Mouse (Mus musculus): ENCODE measurements at regions not wholly inside any gene's neighbourhood (a gene's known extent, or its start where the extent isn't known, plus 50 kb on each side); places are given as distances from the start of the nearest gene placed in this dataset.

GRCm38 (mm10) chr2:145003509-145003908 is 164.0 kb upstream of the Slc24a3 start:
- DNase-seq: no peak

- DNase-seq: no peak
Measured at GRCm38 (mm10) chr2:145010674-145011073, 156.9 kb upstream of the Slc24a3 start.

GRCm38 (mm10) chr2:145011221-145011620 is 156.3 kb upstream of the Slc24a3 start:
- peak; percentile 7 for DNase-seq

GRCm38 (mm10) chr2:145015951-145016350 is 151.6 kb upstream of the Slc24a3 start:
- no peak for DNase-seq

- no peak for DNase-seq
Measured at GRCm38 (mm10) chr2:145016939-145017338, 150.6 kb upstream of the Slc24a3 start.

- DNase-seq: no peak
Measured at GRCm38 (mm10) chr2:145017625-145018167, 149.9 kb upstream of the Slc24a3 start.

- no peak for DNase-seq
Measured at GRCm38 (mm10) chr2:145047743-145048142, 119.8 kb upstream of the Slc24a3 start.

- no peak for DNase-seq
Measured at GRCm38 (mm10) chr2:145049655-145050376, 117.7 kb upstream of the Slc24a3 start.

GRCm38 (mm10) chr2:145052405-145052804 is 115.1 kb upstream of the Slc24a3 start:
- DNase-seq: no peak

- DNase-seq: no peak
Measured at GRCm38 (mm10) chr2:145056219-145056618, 111.3 kb upstream of the Slc24a3 start.

GRCm38 (mm10) chr2:145056762-145057161 is 110.8 kb upstream of the Slc24a3 start:
- no peak for DNase-seq

- DNase-seq: no peak
Measured at GRCm38 (mm10) chr2:145069931-145070330, 97.6 kb upstream of the Slc24a3 start.

- DNase-seq: no peak
Measured at GRCm38 (mm10) chr2:145081926-145082325, 85.6 kb upstream of the Slc24a3 start.

GRCm38 (mm10) chr2:145084621-145085020 is 82.9 kb upstream of the Slc24a3 start:
- DNase-seq: no peak

- DNase-seq: no peak
Measured at GRCm38 (mm10) chr2:145086118-145086517, 81.4 kb upstream of the Slc24a3 start.

- DNase-seq: no peak
Measured at GRCm38 (mm10) chr2:145103295-145103694, 64.3 kb upstream of the Slc24a3 start.

- no peak for DNase-seq
Measured at GRCm38 (mm10) chr2:145111615-145112014, 55.9 kb upstream of the Slc24a3 start.

- no peak for DNase-seq
Measured at GRCm38 (mm10) chr2:145115043-145115442, 52.5 kb upstream of the Slc24a3 start.
